Mouse (Mus musculus): ENCODE measurements around the gene Olfr550. TPM values are rescaled to one million over a fixed set of nuclear protein-coding genes. Genes with fewer than 3 reads are reported as not detected.

Olfr550 gene
- polyA plus RNA-seq (2015; fragmentation: Nextera tagmentation; extraction: Ambion mirVana), result not detected in 2 replicates

GRCm38 (mm10) chr7:102571142-102571541 lies at the start of gene Olfr550:
Gene Olfr550, plus strand, starts transcription at chr7:102571442.

GRCm38 (mm10) chr7:102534449-102534848 lies 36.8 kb upstream of the Olfr550 start, which contains the start of gene Olfr547:
Gene Olfr547, plus strand, starts transcription at chr7:102534749.

GRCm38 (mm10) chr7:102540596-102540995 lies 30.6 kb upstream of the Olfr550 start, which contains the start of gene Olfr548-ps1:
Gene Olfr548-ps1, plus strand, starts transcription at chr7:102540896.

GRCm38 (mm10) chr7:102549570-102549969 lies 21.7 kb upstream of the Olfr550 start, which contains the start of gene Olfr549:
Gene Olfr549, plus strand, starts transcription at chr7:102549870.

GRCm38 (mm10) chr7:102564999-102565997 lies 5.9 kb upstream of the Olfr550 start, which contains the start of gene Trim21:
Gene Trim21, minus strand, starts transcription at chr7:102565486.

GRCm38 (mm10) chr7:102591786-102592185 lies 20.5 kb downstream of the Olfr550 start, which contains the start of gene Olfr551:
Gene Olfr551, minus strand, starts transcription at chr7:102591886.

GRCm38 (mm10) chr7:102597378-102598031 lies 26.3 kb downstream of the Olfr550 start, which contains the start of gene Olfr552:
Gene Olfr552, plus strand, starts transcription at chr7:102597770.

GRCm38 (mm10) chr7:102618118-102618517 lies 46.9 kb downstream of the Olfr550 start, which contains the start of gene Olfr553:
Gene Olfr553, minus strand, starts transcription at chr7:102618218.

Other genes with a start within 250 kb of the Olfr550 start
- 45.5 and 58.6 TPM in 2 replicates for gene Rrm1, start 129.7 kb upstream of the Olfr550 start, polyA plus RNA-seq (2015; fragmentation: Nextera tagmentation; extraction: Ambion mirVana)
- 0.15 and 0.28 TPM in 2 replicates for gene Olfr543, start 89.8 kb upstream of the Olfr550 start, polyA plus RNA-seq (2015; fragmentation: Nextera tagmentation; extraction: Ambion mirVana)
- 0.05 TPM in 2 replicates for gene Olfr544, start 83.1 kb upstream of the Olfr550 start, polyA plus RNA-seq (2015; fragmentation: Nextera tagmentation; extraction: Ambion mirVana)
- not detected in 2 replicates for gene Olfr545, start 71.9 kb upstream of the Olfr550 start, polyA plus RNA-seq (2015; fragmentation: Nextera tagmentation; extraction: Ambion mirVana)
- gene Olfr547, start 36.7 kb upstream of the Olfr550 start, polyA plus RNA-seq (2015; fragmentation: Nextera tagmentation; extraction: Ambion mirVana), result not detected in 2 replicates
- gene Olfr548-ps1, start 30.5 kb upstream of the Olfr550 start, polyA plus RNA-seq (2015; fragmentation: Nextera tagmentation; extraction: Ambion mirVana), result not detected in 2 replicates
- not detected in 2 replicates for gene Olfr549, start 21.6 kb upstream of the Olfr550 start, polyA plus RNA-seq (2015; fragmentation: Nextera tagmentation; extraction: Ambion mirVana)
- gene Trim21, start 6.0 kb upstream of the Olfr550 start, polyA plus RNA-seq (2015; fragmentation: Nextera tagmentation; extraction: Ambion mirVana), result 0.45 and 0.80 TPM in 2 replicates
- gene Olfr551, start 20.4 kb downstream of the Olfr550 start, polyA plus RNA-seq (2015; fragmentation: Nextera tagmentation; extraction: Ambion mirVana), result not detected in 2 replicates
- gene Olfr552, start 26.3 kb downstream of the Olfr550 start, polyA plus RNA-seq (2015; fragmentation: Nextera tagmentation; extraction: Ambion mirVana), result not detected in 2 replicates
- not detected in 2 replicates for gene Olfr553, start 46.8 kb downstream of the Olfr550 start, polyA plus RNA-seq (2015; fragmentation: Nextera tagmentation; extraction: Ambion mirVana)
- not detected in 2 replicates for gene Olfr554, start 67.0 kb downstream of the Olfr550 start, polyA plus RNA-seq (2015; fragmentation: Nextera tagmentation; extraction: Ambion mirVana)
- gene Olfr555, start 87.4 kb downstream of the Olfr550 start, polyA plus RNA-seq (2015; fragmentation: Nextera tagmentation; extraction: Ambion mirVana), result not detected in 2 replicates
- not detected in 2 replicates for gene Olfr556, start 93.5 kb downstream of the Olfr550 start, polyA plus RNA-seq (2015; fragmentation: Nextera tagmentation; extraction: Ambion mirVana)
- 17.6 and 21.1 TPM in 2 replicates for gene Trim68, start 115.9 kb downstream of the Olfr550 start, polyA plus RNA-seq (2015; fragmentation: Nextera tagmentation; extraction: Ambion mirVana)
- gene Olfr557, start 124.5 kb downstream of the Olfr550 start, polyA plus RNA-seq (2015; fragmentation: Nextera tagmentation; extraction: Ambion mirVana), result not detected in 2 replicates
- gene Olfr558, start 130.8 kb downstream of the Olfr550 start, polyA plus RNA-seq (2015; fragmentation: Nextera tagmentation; extraction: Ambion mirVana), result 0.28 and 0.49 TPM in 2 replicates
- not detected in 2 replicates for gene Olfr33, start 147.6 kb downstream of the Olfr550 start, polyA plus RNA-seq (2015; fragmentation: Nextera tagmentation; extraction: Ambion mirVana)
- not detected in 2 replicates for gene Olfr559, start 156.0 kb downstream of the Olfr550 start, polyA plus RNA-seq (2015; fragmentation: Nextera tagmentation; extraction: Ambion mirVana)
- gene Olfr560, start 187.9 kb downstream of the Olfr550 start, polyA plus RNA-seq (2015; fragmentation: Nextera tagmentation; extraction: Ambion mirVana), result 0.11 TPM in 1 of 2 replicates, not detected in the other
- 5.3 and 6.3 TPM in 2 replicates for gene Olfr78, start 188.0 kb downstream of the Olfr550 start, polyA plus RNA-seq (2015; fragmentation: Nextera tagmentation; extraction: Ambion mirVana)
- gene Olfr561, start 199.8 kb downstream of the Olfr550 start, polyA plus RNA-seq (2015; fragmentation: Nextera tagmentation; extraction: Ambion mirVana), result not detected in 2 replicates
- gene Olfr564, start 232.0 kb downstream of the Olfr550 start, polyA plus RNA-seq (2015; fragmentation: Nextera tagmentation; extraction: Ambion mirVana), result not detected in 2 replicates

Measured in urinary bladder, postnatal 0 days (tissue).